Comparison of ENCODE assay signal across 24 mouse cellular contexts in the genomic region with DNA sequence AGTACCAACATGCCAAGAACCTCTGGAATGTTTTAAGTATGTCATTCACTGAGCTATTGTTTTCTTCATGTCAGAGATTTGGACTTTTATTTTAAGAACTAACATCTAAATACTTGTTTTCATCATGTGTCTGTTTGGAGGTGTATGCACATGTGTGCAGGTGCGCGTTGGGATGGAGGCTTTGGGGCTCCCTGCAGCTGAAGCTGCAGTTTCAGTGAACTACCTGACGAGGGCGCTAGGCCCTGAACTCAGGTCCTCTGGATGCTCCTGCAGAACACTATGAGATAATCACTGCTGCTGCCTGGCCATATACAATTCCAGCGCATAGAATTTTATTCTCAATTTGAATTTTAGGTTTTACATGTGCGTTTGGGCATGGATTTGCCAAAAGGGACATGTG. TPM values are rescaled to one million over a fixed set of nuclear protein-coding genes. Genes with fewer than 3 reads are reported as not detected.
DNase-seq lines count a peak whose midpoint lies in the region; ATAC-seq and TF ChIP-seq lines count a peak whose summit lies in the region.
"Had no signal": no experiment of that assay in that cellular context is flagged by ENCODE, and none has a peak within 500 bp of the region (broad histone marks: within the 10 kb centered on the region; RNA-seq: fewer than 3 reads in every experiment).

No protein-coding gene starts in this region.

- TF ChIP-seq EP300 in ES-Bruce4 (IDR thresholded peaks at IDR 0.05; ENCODE audit: insufficient read depth, low read depth, low read length), result no peak

- TF ChIP-seq CTCF in liver, adult 2 months (IDR thresholded peaks at IDR 0.05; ENCODE audit: low read depth, low read length), result peak; percentile 27; the same call in 1 of the 2 replicates
- peak; percentile 60 for TF ChIP-seq CTCF in ES-Bruce4 (IDR thresholded peaks at IDR 0.05; ENCODE audit: low read depth, low read length)
- TF ChIP-seq CTCF in embryonic fibroblast, embryonic 13.5 days (IDR thresholded peaks at IDR 0.05; ENCODE audit: borderline replicate concordance, insufficient read depth, low read length), result 0 out of 2 replicates have a peak, but pooled peaks have one; percentile 1

- WGBS in liver, adult 2 months, result 80% methylated on average over 6 of the region's 6 CpGs
- WGBS in liver, embryonic 11.5 days, result 80% methylated on average over 6 of the region's 6 CpGs

- no peak overlapping the region for H3K4me3 ChIP-seq in liver, adult 2 months (ENCODE audit: insufficient read depth, low read depth, low read length)
- H3K4me3 ChIP-seq in liver, embryonic 11.5 days (ENCODE audit: low read depth, low read length), result no peak overlapping the region
- no peak overlapping the region for H3K4me3 ChIP-seq in ES-Bruce4 (ENCODE audit: low read depth, low read length)
- H3K4me3 ChIP-seq in embryonic fibroblast, embryonic 13.5 days (ENCODE audit: insufficient read depth, low read length), result no peak overlapping the region
- H3K4me3 ChIP-seq: embryonic facial prominence, embryonic 15.5 days; forebrain, embryonic 12.5 days; heart, embryonic 12.5 days; hindbrain, embryonic 15.5 days; limb, embryonic 13.5 days had no signal

- no peak for TF ChIP-seq POLR2A in liver, adult 2 months (IDR thresholded peaks at IDR 0.05; ENCODE audit: extremely low read depth, insufficient read depth, low read length)
- TF ChIP-seq POLR2A in ES-Bruce4 (IDR thresholded peaks at IDR 0.05; ENCODE audit: insufficient read depth, low read length), result no peak
- no peak for TF ChIP-seq POLR2A in embryonic fibroblast, embryonic 13.5 days (IDR thresholded peaks at IDR 0.05; ENCODE audit: low read depth, low read length)

- no peaks in the 10 kb centered on the region for H3K79me2 ChIP-seq in liver, adult 2 months (ENCODE audit: control insufficient read depth, insufficient read depth, low read length)

- DNase-seq in liver, adult 2 months (ENCODE audit: extremely low read depth, low read depth, low spot score), result no peak
- no peak for DNase-seq in liver, embryonic 11.5 days (ENCODE audit: low spot score)
- peak; percentile 16 for DNase-seq in A20 (ENCODE audit: low read depth, low spot score)
- no peak for DNase-seq in Muller cell, postnatal 12 days (ENCODE audit: inconsistent ontology term)
- DNase-seq in adrenal gland, adult 8-10 months, result no peak
- DNase-seq: cerebellum, adult 11 months; cerebellum, postnatal 14 days; embryo, embryonic 11 days; heart, postnatal 36 days; kidney, adult 2 months; kidney, postnatal 14 days; layer of hippocampus, adult 9-11 months; lung, embryonic 14.5 days; right cerebral cortex, adult 18-20 months; thymus, postnatal 25 days had no signal

- no peak overlapping the region for H3K27ac ChIP-seq in liver, adult 2 months (replicated peaks; ENCODE audit: insufficient read depth, low read depth, low read length)
- no peak overlapping the region for H3K27ac ChIP-seq in liver, embryonic 11.5 days (ENCODE audit: low read depth, low read length)
- H3K27ac ChIP-seq in ES-Bruce4 (ENCODE audit: insufficient read depth, low read length), result no peak overlapping the region
- no peak overlapping the region for H3K27ac ChIP-seq in embryonic fibroblast, embryonic 13.5 days (ENCODE audit: insufficient read depth, low read length)
- H3K27ac ChIP-seq: embryonic facial prominence, embryonic 15.5 days; forebrain, embryonic 12.5 days; hindbrain, embryonic 15.5 days; limb, embryonic 13.5 days had no signal

- H3K36me3 ChIP-seq in liver, adult 2 months (ENCODE audit: control insufficient read depth, insufficient read depth, low read length), result no peaks in the 10 kb centered on the region
- no peaks in the 10 kb centered on the region for H3K36me3 ChIP-seq in liver, embryonic 11.5 days (ENCODE audit: control insufficient read depth, insufficient read depth, low read length)
- no peaks in the 10 kb centered on the region for H3K36me3 ChIP-seq in ES-Bruce4 (ENCODE audit: control insufficient read depth, insufficient read depth, low read length, poor library complexity, severe bottlenecking)
- H3K36me3 ChIP-seq: embryonic facial prominence, embryonic 15.5 days; forebrain, embryonic 12.5 days; heart, embryonic 12.5 days; hindbrain, embryonic 15.5 days; limb, embryonic 13.5 days had no signal

- H3K9me3 ChIP-seq in liver, embryonic 11.5 days (ENCODE audit: control insufficient read depth, low read length), result no peaks in the 10 kb centered on the region
- H3K9me3 ChIP-seq in ES-Bruce4 (replicated peaks; ENCODE audit: control insufficient read depth, insufficient read depth, low read length, poor library complexity, severe bottlenecking), result no peaks in the 10 kb centered on the region
- H3K9me3 ChIP-seq: embryonic facial prominence, embryonic 15.5 days; forebrain, embryonic 12.5 days; heart, embryonic 12.5 days; hindbrain, embryonic 15.5 days; limb, embryonic 13.5 days had no signal

- H3K4me1 ChIP-seq in liver, adult 2 months (ENCODE audit: control insufficient read depth, insufficient read depth, low read length), result peaks cover 2% of the 10 kb centered on the region; the same call in 1 of the 2 replicates
- no peaks in the 10 kb centered on the region for H3K4me1 ChIP-seq in liver, embryonic 11.5 days (replicated peaks; ENCODE audit: control insufficient read depth, insufficient read depth, low read length)
- H3K4me1 ChIP-seq in ES-Bruce4 (ENCODE audit: control insufficient read depth, insufficient read depth, low read length), result no peaks in the 10 kb centered on the region
- H3K4me1 ChIP-seq in embryonic fibroblast, embryonic 13.5 days (ENCODE audit: control insufficient read depth, insufficient read depth, low read length), result no peaks in the 10 kb centered on the region
- H3K4me1 ChIP-seq: embryonic facial prominence, embryonic 15.5 days; hindbrain, embryonic 15.5 days had no signal

- H3K9ac ChIP-seq in liver, adult 2 months (ENCODE audit: low read depth, low read length), result no peak overlapping the region
- no peak overlapping the region for H3K9ac ChIP-seq in liver, embryonic 11.5 days (ENCODE audit: low read depth, low read length)
- no peak overlapping the region for H3K9ac ChIP-seq in ES-Bruce4 (ENCODE audit: low read depth, poor library complexity, severe bottlenecking)
- H3K9ac ChIP-seq: embryonic facial prominence, embryonic 15.5 days; forebrain, embryonic 12.5 days; heart, embryonic 12.5 days; hindbrain, embryonic 15.5 days; limb, embryonic 13.5 days; lung, embryonic 14.5 days had no signal

- no peak for ATAC-seq in liver, embryonic 11.5 days (replicated peaks; ENCODE audit: low FRiP score)
- ATAC-seq: midbrain, embryonic 16.5 days had no signal

- H3K4me2 ChIP-seq in liver, embryonic 11.5 days, result no peak overlapping the region
- H3K4me2 ChIP-seq: embryonic facial prominence, embryonic 15.5 days; forebrain, embryonic 12.5 days; heart, embryonic 12.5 days; hindbrain, embryonic 15.5 days; limb, embryonic 13.5 days; lung, embryonic 14.5 days had no signal

- no peaks in the 10 kb centered on the region for H3K27me3 ChIP-seq in liver, adult 2 months (ENCODE audit: control insufficient read depth, insufficient read depth, low read length)
- no peaks in the 10 kb centered on the region for H3K27me3 ChIP-seq in liver, embryonic 11.5 days (replicated peaks; ENCODE audit: control insufficient read depth, insufficient read depth, low read length)
- H3K27me3 ChIP-seq in ES-Bruce4 (ENCODE audit: control insufficient read depth, insufficient read depth, low read length, poor library complexity, severe bottlenecking), result no peaks in the 10 kb centered on the region
- H3K27me3 ChIP-seq: embryonic facial prominence, embryonic 15.5 days; forebrain, embryonic 12.5 days; heart, embryonic 12.5 days; hindbrain, embryonic 15.5 days; limb, embryonic 13.5 days had no signal

RNA-seq across cellular contexts. Expression of a gene that starts 11.1 kb away (rescaled TPM):
- total RNA-seq in liver, adult 2 months (2014; rRNA removed), result 42.8 and 49.4 TPM in 2 replicates
- 2.1 and 2.7 TPM in 2 replicates for polyA plus RNA-seq in liver, adult 2 months (2012; rRNA removed)
- polyA plus RNA-seq in liver, embryonic 11.5 days (2014; fragmentation: Nextera tagmentation; extraction: Ambion mirVana), result 9.0 and 9.8 TPM in 2 replicates
- 0.12 and 0.19 TPM in 2 replicates for polyA plus RNA-seq in ES-Bruce4 (2011; ENCODE audit: insufficient read depth, insufficient read length, low read depth, missing spikeins)
- 0.27 and 2.9 TPM in 2 replicates for polyA plus RNA-seq in embryonic fibroblast, embryonic 13.5 days (2011; ENCODE audit: insufficient read length, low read depth, missing spikeins)
- total RNA-seq in adrenal gland, adult 8-10 months (2022), result 10 to 100 TPM; 15.2 to 32.1 (median 23.1) TPM

RNA-seq across cellular contexts. Expression of a gene that starts 43.8 kb away (rescaled TPM):
- not detected in 2 replicates for total RNA-seq in liver, adult 2 months (2014; rRNA removed)
- not detected in 2 replicates for polyA plus RNA-seq in liver, adult 2 months (2012; rRNA removed)
- polyA plus RNA-seq in liver, embryonic 11.5 days (2014; fragmentation: Nextera tagmentation; extraction: Ambion mirVana), result not detected in 2 replicates
- not detected in 2 replicates for polyA plus RNA-seq in ES-Bruce4 (2011; ENCODE audit: insufficient read depth, insufficient read length, low read depth, missing spikeins)
- not detected in 2 replicates for polyA plus RNA-seq in embryonic fibroblast, embryonic 13.5 days (2011; ENCODE audit: insufficient read length, low read depth, missing spikeins)
- under 1 TPM in 3 of 4 experiments, not detected in 1; 0.10 to 0.12 (median 0.11) TPM for total RNA-seq in adrenal gland, adult 8-10 months (2022)
- total RNA-seq: adrenal gland, adult 18-20 months; heart, postnatal 36 days had no signal
- polyA plus RNA-seq: lung, embryonic 14.5 days had no signal

Comparison
In these comparisons a context has a peak if more than half of its experiments do, and no peak if none do; other contexts are left out.
1. CTCF ChIP-seq: peak in every context shown above with its lines; median percentile 60 in ES-Bruce4; 27 in liver, adult 2 months; 1 in embryonic fibroblast, embryonic 13.5 days.